Mouse (Mus musculus) limb, embryonic 14.5 days (tissue): Measurements from ENCODE around the gene Tkt. TPM values are rescaled to one million over a fixed set of nuclear protein-coding genes. Genes with fewer than 3 reads are reported as not detected.
"Not testable (repeated sequence)": the region's sequence is repeated elsewhere in the genome, so short reads cannot be mapped to it uniquely, and the experiment has no call there.

Experiments used
- ATAC-seq: fragments of 200-750 bp; cut with Nextera tagmentation; 2 replicates; pipeline ENCODE4 v1.8.0; 2017; ENCODE audit warnings: low read depth, moderate number of reproducible peaks, moderate TSS enrichment; ENCODE audit not compliant: low FRiP score
- DNase-seq: peaks from one replicate; pipeline ENCODE4 v3.0.0-alpha.2; 2015; ENCODE audit warnings: low spot score
- H3K27ac ChIP-seq: fragments of 300-500 bp; sonication (generic); replicated peaks from 2 replicates; pipeline ENCODE4 v1.5.1; 2014; ENCODE audit warnings: low read depth, mild to moderate bottlenecking, low read length, moderate library complexity, mixed read lengths
- H3K27me3 ChIP-seq: fragments of 300-500 bp; sonication (generic); 2 replicates; pipeline ENCODE4 v1.6.1; 2014; ENCODE audit warnings: low read length, mixed read lengths; ENCODE audit not compliant: control insufficient read depth, insufficient read depth
- H3K36me3 ChIP-seq: fragments of 300-500 bp; sonication (generic); 2 replicates; pipeline ENCODE4 v1.6.1; 2014; ENCODE audit warnings: mild to moderate bottlenecking, low read length, moderate library complexity, mixed read lengths; ENCODE audit not compliant: control insufficient read depth, insufficient read depth
- H3K4me1 ChIP-seq: fragments of 300-500 bp; sonication (generic); 2 replicates; pipeline ENCODE4 v1.6.1; 2014; ENCODE audit warnings: antibody characterized with exemption, low read length, mixed read lengths; ENCODE audit not compliant: control insufficient read depth, insufficient read depth
- H3K4me2 ChIP-seq: fragments of 300-500 bp; sonication (generic); replicated peaks from 2 replicates; pipeline ENCODE4 v1.6.1; 2014; ENCODE audit warnings: low read depth, mild to moderate bottlenecking, low read length, moderate library complexity; ENCODE audit not compliant: severe bottlenecking
- H3K4me3 ChIP-seq: fragments of 300-500 bp; sonication (generic); replicated peaks from 2 replicates; pipeline ENCODE4 v1.5.1; 2014; ENCODE audit warnings: low read length
- H3K9ac ChIP-seq: fragments of 300-500 bp; sonication (generic); 2 replicates; pipeline ENCODE4 v1.6.1; 2014; ENCODE audit warnings: mild to moderate bottlenecking, low read depth, low read length, moderate library complexity; ENCODE audit not compliant: severe bottlenecking
- H3K9me3 ChIP-seq: fragments of 300-500 bp; sonication (generic); 2 replicates; pipeline ENCODE4 v1.6.1; 2016; ENCODE audit warnings: low read length; ENCODE audit not compliant: control insufficient read depth
- POLR2A ChIP-seq: fragments of 200-500 bp; IDR thresholded peaks from 2 replicates; pipeline ENCODE4 v1.8.0; 2012; ENCODE audit warnings: inconsistent platforms, mild to moderate bottlenecking, moderate library complexity, borderline replicate concordance; ENCODE audit not compliant: insufficient read depth, insufficient read length; ENCODE audit errors: extremely low read depth
- WGBS: fragments of 180-500 bp; shearing (Covaris S2); extraction: QIAGEN DNeasy Blood & Tissue Kit; methylation state at CpG from one replicate; pipeline ENCODE4 v1.1.7; 2014; 5-methylcytosine and 5-hydroxymethylcytosine counted together
- polyA plus RNA-seq, 2 experiments: library from polyadenylated mRNA; depleted of rRNA in 1 of 2; stranded (reverse) in 1 of 2; unstranded in 1 of 2; fragments of >200 nt; fragmentation: Nextera tagmentation in 1 of 2; extraction: Ambion mirVana in 1 of 2; gene quantifications; 2 replicates each; pipeline versions ENCODE4 v1.2.1 to v1.2.3; 2012 to 2014

The Tkt gene
- polyA plus RNA-seq, 2 experiments, result 107 to 195 TPM

- 57% methylated on average over 5 of the region's 5 CpGs for WGBS
- DNase-seq (no peak), ATAC-seq (no peak)
- no peaks in the 10 kb centered on the region for H3K9me3 ChIP-seq
- peak overlapping the region; percentile 34; the same call in 1 of the 2 replicates for H3K9ac ChIP-seq
- H3K4me1 ChIP-seq, result peaks cover 5% of the 10 kb centered on the region; the same call in 1 of the 2 replicates
- TF ChIP-seq POLR2A, result no peak
- no peak overlapping the region for H3K4me3 ChIP-seq
- no peak overlapping the region for H3K4me2 ChIP-seq
- H3K36me3 ChIP-seq, result peaks cover 47% of the 10 kb centered on the region
- no peaks in the 10 kb centered on the region for H3K27me3 ChIP-seq
- H3K27ac ChIP-seq, result no peak overlapping the region
Measured at GRCm38 (mm10) chr14:30576260-30576659, 28.1 kb downstream of the Tkt start.

GRCm38 (mm10) chr14:30577303-30578062 lies 29.3 kb downstream of the Tkt start:
- not testable (repeated sequence) for H3K27me3 ChIP-seq, H3K4me1 ChIP-seq, H3K4me2 ChIP-seq, ATAC-seq, H3K9ac ChIP-seq, H3K9me3 ChIP-seq, H3K27ac ChIP-seq, DNase-seq, H3K4me3 ChIP-seq
- H3K36me3 ChIP-seq, result peaks cover 35% of the 10 kb centered on the region
- 20% methylated on average over 10 of the region's 12 CpGs for WGBS

- Histone ChIP-seq H3K9me3 (no peaks in the 10 kb centered on the region), H3K36me3 (peaks cover 20% of the 10 kb centered on the region), H3K4me2 (no peak overlapping the region), H3K4me1 (peaks cover 7% of the 10 kb centered on the region; the same call in 1 of the 2 replicates), H3K9ac (no peak overlapping the region), H3K27ac (no peak overlapping the region), H3K4me3 (no peak overlapping the region), H3K27me3 (no peaks in the 10 kb centered on the region)
- 69% methylated on average over 5 of the region's 5 CpGs for WGBS
- no peak for ATAC-seq
- TF ChIP-seq POLR2A, result no peak
- no peak for DNase-seq
Measured at GRCm38 (mm10) chr14:30579180-30579579, 31.0 kb downstream of the Tkt start.

GRCm38 (mm10) chr14:30579882-30580281 lies 31.7 kb downstream of the Tkt start:
- peaks cover 14% of the 10 kb centered on the region for H3K4me1 ChIP-seq

GRCm38 (mm10) chr14:30581238-30581637 lies 33.1 kb downstream of the Tkt start:
- 0 out of 2 replicates have a peak, but pooled peaks cover 1% of the 10 kb centered on the region for H3K36me3 ChIP-seq
- no peak overlapping the region for H3K4me3 ChIP-seq
- ATAC-seq, result no peak

More at GRCm38 (mm10) chr14:30579882-30580281, 31.7 kb downstream of the Tkt start:
- DNase-seq, result no peak
- Histone ChIP-seq H3K27ac (no peak overlapping the region), H3K9me3 (no peaks in the 10 kb centered on the region), H3K4me2 (no peak overlapping the region), H3K27me3 (no peaks in the 10 kb centered on the region), H3K36me3 (peaks cover 14% of the 10 kb centered on the region), H3K9ac (no peak overlapping the region), H3K4me3 (no peak overlapping the region)
- TF ChIP-seq POLR2A, result no peak
- no peak for ATAC-seq
- WGBS, result 47% methylated on average over 5 of the region's 5 CpGs

More at GRCm38 (mm10) chr14:30581238-30581637, 33.1 kb downstream of the Tkt start:
- DNase-seq, result no peak
- H3K27me3 ChIP-seq, result no peaks in the 10 kb centered on the region
- 58% methylated on average over 1 of the region's 1 CpGs for WGBS
- no peak overlapping the region for H3K27ac ChIP-seq
- no peaks in the 10 kb centered on the region for H3K9me3 ChIP-seq
- no peak for TF ChIP-seq POLR2A
- H3K4me1 ChIP-seq, result peaks cover 11% of the 10 kb centered on the region
- no peak overlapping the region for H3K9ac ChIP-seq
- no peak overlapping the region for H3K4me2 ChIP-seq
